Mouse (Mus musculus): ENCODE measurements around the gene Lcor.

DNA sequence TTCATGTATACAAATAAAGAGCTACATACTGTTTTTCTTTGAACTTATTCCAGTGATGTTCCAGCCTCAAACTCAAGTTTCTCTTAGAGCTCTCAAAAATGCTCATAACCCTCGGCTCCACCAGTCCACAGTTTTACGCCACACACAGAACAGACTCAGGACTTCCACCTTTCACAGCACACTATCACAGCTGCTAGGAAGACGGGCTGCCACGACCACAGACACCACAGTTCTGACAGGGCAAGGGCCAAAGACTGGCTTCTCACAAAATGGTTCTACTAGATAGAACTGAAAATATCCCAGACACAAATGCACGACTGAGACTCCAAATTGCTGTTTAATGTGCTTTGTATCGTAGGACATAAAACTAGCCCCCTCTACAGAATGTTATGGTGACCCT lies 36.7 kb downstream of the Lcor start:
- TF ChIP-seq ZC3H11A (IDR thresholded peaks at IDR 0.05; ENCODE audit: borderline replicate concordance, low read depth, low read length): no peak
- no peak for TF ChIP-seq CHD2 (IDR thresholded peaks at IDR 0.05; ENCODE audit: low read depth, low read length)
- TF ChIP-seq HCFC1 (IDR thresholded peaks at IDR 0.05; ENCODE audit: borderline replicate concordance, insufficient read depth, low read length): no peak
